Mouse (Mus musculus) neural tube, embryonic 15.5 days (tissue): ENCODE results near the gene Tnrc6b. TPM values are rescaled to one million over a fixed set of nuclear protein-coding genes. Genes with fewer than 3 reads are reported as not detected.

ENCODE experiments used
- microRNA-seq: library from miRNA; unstranded; fragments of <30 nt; microRNA quantifications from one replicate; pipeline ENCODE4, GENCODE M21; 2017
- polyA plus RNA-seq: library from polyadenylated mRNA; unstranded; fragments of >200 nt; fragmentation: Nextera tagmentation; extraction: Ambion mirVana; gene quantifications from 2 replicates; pipeline ENCODE4 v1.2.1, GENCODE M21; 2015

The Tnrc6b gene
- polyA plus RNA-seq, 1 experiment from 2014 or later = 33.2 TPM

Small RNAs within 50 kb of the gene (microRNA-seq; reads per million reads assigned to microRNA genes)
- 9.2 reads per million, percentile 24 among the genes with 10 or more reads in this experiment for gene Mir5113

Other genes with a start within 250 kb of the Tnrc6b start
- gene Enthd1, start 146.2 kb upstream of the Tnrc6b start, polyA plus RNA-seq = 0.08 TPM in 1 of 2 replicates, not detected in the other
- gene Grap2, start 138.7 kb upstream of the Tnrc6b start, polyA plus RNA-seq = 0.35 and 4.8 TPM in 2 replicates
- gene Fam83f, start 39.5 kb upstream of the Tnrc6b start, polyA plus RNA-seq = 0.23 and 2.4 TPM in 2 replicates
- 111 and 133 TPM in 2 replicates for gene Adsl, start 237.2 kb downstream of the Tnrc6b start, polyA plus RNA-seq